Mouse (Mus musculus) myocyte (in vitro differentiated cells): ENCODE results near the gene Sfi1. TPM values are rescaled to one million over a fixed set of nuclear protein-coding genes. Genes with fewer than 3 reads are reported as not detected.
"Not testable (repeated sequence)": the region's sequence is repeated elsewhere in the genome, so short reads cannot be mapped to it uniquely, and the experiment has no call there.

ENCODE experiments used
- H3K27me3 ChIP-seq: one replicate; pipeline ENCODE4 v1.6.1; 2011; ENCODE audit not compliant: control insufficient read depth, insufficient read depth, insufficient read length
- H3K36me3 ChIP-seq: one replicate; pipeline ENCODE4 v1.6.1; 2011; ENCODE audit not compliant: control insufficient read depth, insufficient read depth
- H3K4me2 ChIP-seq: one replicate; pipeline ENCODE4 v1.6.1; 2011; ENCODE audit warnings: low read depth, control low read depth
- H3K4me3 ChIP-seq: one replicate; pipeline ENCODE4 v1.5.1; 2011; ENCODE audit warnings: mild to moderate bottlenecking, control low read depth, moderate library complexity
- H3K79me2 ChIP-seq: one replicate; pipeline ENCODE4 v1.6.1; 2011; ENCODE audit not compliant: control insufficient read depth, insufficient read depth
- H3ac ChIP-seq: one replicate; pipeline ENCODE4 v1.6.1; 2011; ENCODE audit not compliant: control insufficient read depth, insufficient read length
- CEBPB ChIP-seq: IDR thresholded peaks from 2 replicates; pipeline ENCODE4 v1.6.1; 2011; ENCODE audit warnings: mild to moderate bottlenecking, moderate library complexity; ENCODE audit not compliant: poor library complexity, insufficient read depth, severe bottlenecking
- E2F4 ChIP-seq: IDR thresholded peaks from one replicate; pipeline ENCODE4 v1.6.1; 2011; ENCODE audit warnings: mild to moderate bottlenecking, control low read depth, moderate library complexity; ENCODE audit not compliant: insufficient read depth
- MAX ChIP-seq: IDR thresholded peaks from one replicate; pipeline ENCODE4 v1.6.1; 2011; ENCODE audit warnings: low read depth, mild to moderate bottlenecking, control low read depth
- MYOD1 ChIP-seq, 3 experiments: IDR thresholded peaks; one replicate each; pipeline ENCODE4 v1.6.1; 2011; ENCODE audit warnings: control low read depth in 2 of 3, low read depth in 2 of 3, mild to moderate bottlenecking in 2 of 3, moderate library complexity in 1 of 3; ENCODE audit not compliant: insufficient read length in 2 of 3, control insufficient read depth in 1 of 3
- MYOG ChIP-seq, 3 experiments: IDR thresholded peaks; one replicate each; pipeline ENCODE4 v1.6.1; 2011; ENCODE audit warnings: control low read depth in 2 of 3, low read depth in 2 of 3, mild to moderate bottlenecking in 2 of 3; ENCODE audit not compliant: insufficient read length in 2 of 3, control insufficient read depth in 1 of 3, insufficient read depth in 1 of 3
- POLR2A ChIP-seq: IDR thresholded peaks from one replicate; pipeline ENCODE4 v1.6.1; 2011; ENCODE audit warnings: low read depth, mild to moderate bottlenecking, control low read depth, moderate library complexity; ENCODE audit not compliant: insufficient read length
- POLR2AphosphoS2 ChIP-seq: IDR thresholded peaks from one replicate; pipeline ENCODE4 v1.6.1; 2011; ENCODE audit warnings: low read depth, control low read depth; ENCODE audit not compliant: insufficient read length
- REST ChIP-seq: IDR thresholded peaks from one replicate; pipeline ENCODE4 v1.6.1; 2011; ENCODE audit warnings: mild to moderate bottlenecking, control low read depth, moderate library complexity; ENCODE audit not compliant: insufficient read depth, insufficient read length
- SRF ChIP-seq: IDR thresholded peaks from one replicate; pipeline ENCODE4 v1.6.1; 2011; ENCODE audit warnings: low read depth; ENCODE audit not compliant: control insufficient read depth, insufficient read length
- TCF3 ChIP-seq: IDR thresholded peaks from one replicate; pipeline ENCODE4 v1.6.1; 2011; ENCODE audit warnings: low read depth, control low read depth; ENCODE audit not compliant: insufficient read length
- USF1 ChIP-seq: IDR thresholded peaks from one replicate; pipeline ENCODE4 v1.6.1; 2011; ENCODE audit warnings: low read depth, mild to moderate bottlenecking, control low read depth, moderate library complexity
- polyA plus RNA-seq: library from polyadenylated mRNA; unstranded; fragments of >200 nt; fragmentation: generic; extraction: Trizol; gene quantifications from one replicate; pipeline ENCODE4 v1.2.1, GENCODE M21; 2012; ENCODE audit warnings: missing spikeins

Gene Sfi1
- polyA plus RNA-seq, 1 experiment, result 6.2 TPM

GRCm38 (mm10) chr11:3105261-3105731, 88.0 kb downstream of the Sfi1 start:
- Histone ChIP-seq H3K27me3 (no peaks in the 10 kb centered on the region), H3K4me2 (peak overlapping the region; percentile 5), H3ac (no peak overlapping the region), H3K79me2 (no peaks in the 10 kb centered on the region), H3K36me3 (no peaks in the 10 kb centered on the region), H3K4me3 (no peak overlapping the region)
- TF ChIP-seq USF1, result no peak
- no peak for TF ChIP-seq MYOD1 (IDR thresholded peaks at IDR 0.05; ENCODE audit: control insufficient read depth in 1 of 3, insufficient read length in 2 of 3, low read depth in 2 of 3)
- TF ChIP-seq SRF, result no peak
- no peak for TF ChIP-seq REST
- no peak for TF ChIP-seq MYOG (IDR thresholded peaks at IDR 0.05; ENCODE audit: control insufficient read depth in 1 of 3, insufficient read depth in 1 of 3, insufficient read length in 2 of 3, low read depth in 2 of 3)

DNA sequence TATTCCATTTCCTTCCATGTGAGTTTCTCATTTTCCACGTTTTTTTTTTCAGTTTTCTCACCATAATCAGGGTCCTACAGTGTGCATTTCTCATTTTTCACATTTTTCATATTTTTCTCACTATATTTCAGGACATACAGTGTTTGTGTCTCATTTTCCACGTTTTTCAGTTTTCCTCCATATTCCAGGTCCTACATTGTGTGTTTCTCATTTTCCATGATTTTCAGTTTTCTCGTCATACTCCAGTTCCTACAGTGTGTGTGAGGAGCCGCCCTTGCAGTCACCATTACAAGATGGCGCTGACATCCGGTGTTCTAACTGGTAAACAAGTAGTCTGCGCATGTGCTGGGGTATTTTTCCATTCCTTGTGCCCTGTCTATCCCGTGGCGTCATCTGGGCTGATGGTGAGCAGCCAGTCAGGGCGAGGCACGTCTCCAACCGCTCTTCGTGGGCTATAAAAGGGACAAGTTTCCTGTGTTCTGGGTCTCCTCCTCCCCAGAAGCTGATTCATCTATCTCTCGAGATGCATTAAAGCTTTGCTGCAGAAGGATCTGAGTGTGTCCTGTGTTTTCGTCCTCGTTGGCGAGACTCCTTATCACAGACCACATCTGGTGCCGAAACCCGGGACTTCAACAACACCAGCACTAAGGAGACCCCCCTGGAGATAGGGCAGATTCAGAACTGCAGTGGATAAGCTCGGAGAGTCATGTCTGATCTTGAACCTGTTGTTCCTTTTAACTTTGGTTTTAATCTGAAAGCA, 88.6 kb downstream of the Sfi1 start:
- not testable (repeated sequence) for H3K36me3 ChIP-seq, H3K4me3 ChIP-seq, H3K27me3 ChIP-seq, H3K4me2 ChIP-seq, H3ac ChIP-seq, H3K79me2 ChIP-seq

DNA sequence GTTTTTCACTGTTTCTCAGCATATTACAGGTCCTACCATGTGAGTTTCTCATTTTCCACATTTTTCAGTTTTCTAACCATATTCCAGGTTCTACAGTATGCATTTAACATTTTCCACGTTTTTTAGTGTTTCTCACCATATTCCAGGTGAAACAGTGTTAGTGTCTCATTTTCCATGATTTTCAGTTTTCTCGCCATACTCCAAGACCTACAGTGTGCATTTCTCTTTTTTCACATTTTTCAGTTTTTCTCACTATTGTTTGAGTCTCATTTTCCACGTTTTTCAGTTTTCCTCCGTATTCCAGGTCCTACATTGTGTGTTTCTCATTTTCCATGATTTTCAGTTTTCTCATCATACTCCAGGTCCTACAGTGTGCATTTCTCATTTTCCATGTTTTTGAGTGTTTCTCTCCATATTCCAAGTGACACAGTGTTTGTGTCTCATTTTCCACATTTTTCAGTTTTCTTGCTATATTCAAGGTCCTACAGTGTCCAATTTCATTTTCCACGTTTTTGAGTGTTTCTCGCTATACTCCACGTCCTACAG, 89.6 kb downstream of the Sfi1 start:
- no peak overlapping the region for H3K4me2 ChIP-seq
- TF ChIP-seq POLR2AphosphoS2 (no peak), MYOD1 (IDR thresholded peaks at IDR 0.05; ENCODE audit: control insufficient read depth in 1 of 3, insufficient read length in 2 of 3, low read depth in 2 of 3) (no peak), MYOG (IDR thresholded peaks at IDR 0.05; ENCODE audit: control insufficient read depth in 1 of 3, insufficient read depth in 1 of 3, insufficient read length in 2 of 3, low read depth in 2 of 3) (no peak)
- H3K27me3 ChIP-seq, result no peaks in the 10 kb centered on the region
- H3K79me2 ChIP-seq, result no peaks in the 10 kb centered on the region
- H3K36me3 ChIP-seq, result no peaks in the 10 kb centered on the region
- no peak overlapping the region for H3ac ChIP-seq
- no peak overlapping the region for H3K4me3 ChIP-seq

GRCm38 (mm10) chr11:3102626-3103025, 90.6 kb downstream of the Sfi1 start:
- not testable (repeated sequence) for H3K79me2 ChIP-seq, H3ac ChIP-seq, H3K4me2 ChIP-seq, H3K4me3 ChIP-seq, H3K27me3 ChIP-seq, H3K36me3 ChIP-seq

- Histone ChIP-seq H3ac (no peak overlapping the region), H3K36me3 (no peaks in the 10 kb centered on the region), H3K4me2 (no peak overlapping the region), H3K27me3 (no peaks in the 10 kb centered on the region), H3K4me3 (no peak overlapping the region), H3K79me2 (no peaks in the 10 kb centered on the region)
- TF ChIP-seq SRF (no peak), TCF3 (no peak), POLR2A (no peak), CEBPB (no peak), E2F4 (no peak), MYOD1 (IDR thresholded peaks at IDR 0.05; ENCODE audit: control insufficient read depth in 1 of 3, insufficient read length in 2 of 3, low read depth in 2 of 3) (no peak), POLR2AphosphoS2 (no peak), REST (no peak), MAX (no peak)
Observed at GRCm38 (mm10) chr11:3101875-3102494, 91.3 kb downstream of the Sfi1 start.
